Mouse (Mus musculus) megakaryocyte, embryonic 14.5 days (primary cell): ENCODE data around the gene Cfd.

ENCODE experiments used
- FLI1 ChIP-seq: IDR thresholded peaks from 2 replicates; pipeline ENCODE4 v1.6.1; 2012; ENCODE audit warnings: low read length, inconsistent platforms, mixed read lengths
- GATA1 ChIP-seq: IDR thresholded peaks from 3 replicates; pipeline ENCODE4 v1.6.1; 2012; ENCODE audit warnings: mixed read lengths, low read length, inconsistent platforms, borderline replicate concordance

DNA sequence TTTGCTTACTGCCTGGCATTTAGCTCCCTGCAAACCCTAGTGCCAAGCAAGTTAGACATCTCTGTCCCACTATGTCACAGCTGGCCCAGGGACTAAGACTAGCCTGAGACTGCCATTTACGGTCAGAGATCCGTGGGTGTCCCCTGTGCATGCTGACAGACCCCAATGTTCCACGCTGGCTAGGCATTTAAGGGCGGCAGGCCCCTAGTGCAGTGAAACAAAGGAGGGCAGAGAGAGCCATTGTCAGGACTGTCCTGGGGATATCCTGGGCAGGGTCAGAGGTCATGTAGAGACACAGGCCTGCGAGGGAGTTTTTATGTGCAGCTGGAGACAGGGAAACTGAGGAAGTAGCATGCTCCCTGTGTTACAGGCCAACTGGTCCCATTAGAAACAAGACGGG, 43.2 kb downstream of the Cfd start:
- no peak for TF ChIP-seq GATA1
- no peak for TF ChIP-seq FLI1
